Mouse (Mus musculus) lung, postnatal 4 days (tissue): ENCODE measurements around the gene Tut1.
A peak's percentile ranks its signal among the peaks of the same experiment; 100 is the strongest.

ENCODE experiments used
- DNase-seq, 2 experiments: peaks; one replicate each; pipeline ENCODE4 v3.0.0; 2021

Gene Tut1

GRCm38 (mm10) chr19:8953135-8954039 lies at the start of gene Tut1:
Gene Tut1 (plus strand): TSS chr19:8953847.
- DNase-seq, result peak; percentile 90 to 95

DNA sequence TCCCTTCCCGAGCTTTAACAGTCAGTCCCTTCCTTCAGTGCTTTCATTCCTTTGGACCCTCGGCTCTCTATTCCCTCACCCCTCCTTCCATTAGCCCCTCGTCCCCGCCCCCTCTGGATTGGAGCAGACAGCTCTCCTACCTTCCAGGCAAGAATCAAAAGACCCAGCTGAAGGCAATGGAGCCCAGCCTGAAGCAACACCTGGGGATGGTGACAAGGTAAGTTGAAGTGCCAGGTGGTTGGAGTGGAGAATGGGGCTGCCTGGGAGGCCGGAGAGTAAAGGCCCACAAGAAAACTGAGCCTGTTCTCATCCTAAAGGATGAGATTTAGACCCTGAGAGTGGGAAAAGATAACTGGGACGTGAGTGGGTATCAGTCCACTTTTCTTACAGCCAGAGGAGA lies 45.1 kb upstream of the Tut1 start:
- DNase-seq, result no peak

- no peak for DNase-seq
Measured at GRCm38 (mm10) chr19:8911810-8912209, 41.8 kb upstream of the Tut1 start.

GRCm38 (mm10) chr19:8914212-8914611 lies 39.4 kb upstream of the Tut1 start:
- DNase-seq, result no peak

DNA sequence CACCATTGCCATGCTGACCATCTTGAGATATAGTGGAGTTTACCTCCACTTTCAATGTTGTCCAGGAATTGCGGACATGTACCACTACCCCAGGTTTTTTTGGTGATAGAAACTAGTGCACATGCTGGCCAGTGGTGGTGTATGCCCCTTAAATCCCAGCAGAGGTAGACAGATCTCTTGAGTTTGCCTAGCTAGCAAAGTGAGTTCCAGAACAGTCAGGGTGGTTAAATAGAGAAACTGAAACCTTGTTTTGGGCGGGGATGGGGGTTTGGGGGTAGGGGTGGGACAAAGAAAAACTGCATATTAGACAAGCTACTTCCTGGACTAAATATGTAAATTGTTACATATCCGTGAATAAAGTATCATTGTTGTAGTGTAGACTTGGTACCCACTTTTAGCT lies 34.6 kb upstream of the Tut1 start:
- no peak for DNase-seq

GRCm38 (mm10) chr19:8919684-8920072 lies 34.0 kb upstream of the Tut1 start:
- DNase-seq, result no peak

DNA sequence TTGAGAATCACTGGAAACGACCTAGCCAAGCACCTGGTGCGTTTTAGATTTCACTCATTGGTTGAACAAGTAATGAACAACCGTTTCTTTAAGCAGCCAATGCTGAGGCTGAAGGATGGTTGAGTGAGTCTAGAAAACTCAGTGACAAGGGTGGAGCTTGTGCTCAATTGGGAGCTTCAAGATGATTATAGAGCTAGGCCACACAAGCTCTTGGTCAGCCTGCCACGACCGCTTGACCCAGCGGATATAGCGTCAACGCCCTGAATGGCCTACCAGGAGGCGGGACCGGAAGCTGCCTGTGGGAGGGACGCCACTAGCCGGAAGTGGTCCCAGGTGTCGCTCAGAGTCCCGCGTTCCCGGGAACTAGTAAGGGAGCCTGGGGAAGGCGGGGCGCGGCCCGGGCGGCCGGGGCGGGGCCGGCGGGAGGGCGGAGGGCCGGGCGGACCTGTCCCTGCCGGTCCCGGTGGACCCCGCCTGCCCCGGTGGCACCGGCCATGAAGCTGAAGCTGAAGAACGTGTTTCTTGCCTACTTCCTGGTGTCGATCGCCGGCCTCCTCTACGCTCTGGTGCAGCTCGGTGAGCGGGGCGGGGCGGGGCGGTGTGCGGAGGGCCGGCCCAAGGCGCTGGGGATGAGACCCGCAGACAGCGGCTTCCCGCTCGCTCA lies 33.4 kb upstream of the Tut1 start, which contains the start of gene B3gat3:
B3gat3 (plus strand) TSS at position 302 of the 664 bp plus-strand sequence.
- DNase-seq, result peak; percentile 97

GRCm38 (mm10) chr19:8920836-8921291 lies 32.8 kb upstream of the Tut1 start:
- DNase-seq, result no peak

DNA sequence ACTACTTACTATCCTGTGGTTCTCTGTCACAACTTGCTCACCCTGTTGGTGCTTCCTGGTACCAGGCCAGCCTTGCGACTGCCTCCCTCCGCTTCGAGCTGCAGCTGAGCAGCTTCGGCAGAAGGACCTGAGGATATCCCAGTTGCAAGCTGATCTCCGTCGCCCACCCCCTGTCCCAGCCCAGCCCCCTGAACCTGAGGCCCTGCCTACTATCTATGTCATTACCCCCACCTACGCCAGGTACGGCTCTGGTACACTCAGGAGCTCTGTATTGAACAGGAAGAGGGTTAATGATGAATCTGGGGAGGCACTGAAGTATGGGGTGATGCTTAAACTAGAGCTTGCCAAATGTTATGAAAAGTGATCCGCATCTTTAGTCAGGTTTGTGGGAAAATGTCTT lies 31.9 kb upstream of the Tut1 start:
- DNase-seq, result peak in 1 of 2 experiments; percentile 30

- peak in 1 of 2 experiments; percentile 19 for DNase-seq
Measured at GRCm38 (mm10) chr19:8926766-8927165, 26.9 kb upstream of the Tut1 start.

DNA sequence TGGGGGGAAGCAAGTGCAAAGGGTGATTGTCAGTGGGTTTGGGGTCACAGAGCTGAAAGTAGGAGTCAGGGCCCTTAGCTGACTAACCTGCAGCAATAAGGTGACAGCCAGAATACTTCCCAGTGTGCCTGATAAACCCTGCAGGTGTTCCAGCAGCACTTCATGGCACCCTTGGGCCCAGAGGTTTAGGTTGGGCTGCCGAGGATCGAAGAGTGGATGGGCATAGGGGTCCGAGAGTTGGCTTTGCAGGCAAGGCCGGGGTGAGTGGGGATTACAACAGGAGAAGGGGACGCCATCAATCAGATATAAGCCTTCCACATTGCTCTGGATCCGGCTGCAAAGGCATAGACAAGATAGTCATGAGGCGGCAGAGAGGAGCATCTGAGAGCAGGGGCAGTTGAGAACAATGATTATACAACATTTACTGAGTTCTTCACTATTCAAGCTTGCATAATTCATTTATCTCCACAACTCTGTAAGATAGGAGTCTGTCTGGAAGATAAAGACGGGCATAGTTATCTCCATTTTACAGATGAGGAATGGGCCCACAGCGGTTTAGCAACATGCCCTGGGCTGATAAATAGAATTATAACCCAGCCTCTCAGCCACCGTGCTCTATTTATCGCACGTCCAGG lies 25.6 kb upstream of the Tut1 start:
- no peak for DNase-seq

GRCm38 (mm10) chr19:8928689-8929223 lies 24.9 kb upstream of the Tut1 start:
- no peak for DNase-seq

DNA sequence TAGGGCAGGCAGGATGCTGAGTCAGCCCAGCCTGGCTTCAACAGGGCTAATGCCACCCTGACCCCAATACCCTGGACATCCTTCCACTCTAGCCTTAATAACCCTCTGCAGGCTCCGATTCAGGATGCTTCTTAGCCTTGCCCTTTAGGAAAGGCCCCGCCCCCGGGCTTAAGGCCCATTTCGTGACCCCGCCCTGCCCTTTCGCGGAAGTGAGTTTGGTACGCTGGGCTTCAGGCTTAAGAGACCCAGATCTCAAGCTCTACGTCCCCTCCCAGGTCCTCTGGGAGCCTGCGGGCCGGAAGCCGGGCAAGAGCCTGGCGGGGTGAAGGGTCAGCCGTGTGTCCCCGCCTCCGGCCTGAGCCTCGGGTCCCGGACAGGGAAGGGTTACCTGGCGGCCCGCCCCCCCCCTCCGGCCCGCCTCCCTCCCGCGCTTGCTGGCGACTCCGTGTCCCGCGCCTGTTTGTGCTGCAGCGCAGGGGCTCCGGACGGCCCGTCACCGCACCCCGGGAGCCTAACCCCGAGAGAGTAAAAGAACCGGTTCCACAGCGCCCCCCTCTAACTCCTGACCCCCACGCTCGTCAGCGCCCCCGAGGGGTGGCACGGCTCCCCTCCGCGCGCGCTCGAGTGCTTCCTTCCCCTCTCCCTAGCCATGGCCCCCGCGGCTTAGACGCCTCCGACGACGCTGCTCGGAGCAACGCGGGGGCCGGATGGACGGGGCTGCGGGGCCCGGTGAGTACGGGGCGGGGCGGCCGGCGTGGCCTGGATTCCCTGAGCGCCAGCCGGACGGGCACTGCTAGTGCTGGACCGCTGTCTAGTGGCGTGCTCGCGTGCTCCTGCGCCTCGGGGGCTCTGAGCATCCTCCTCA lies 24.2 kb upstream of the Tut1 start, which contains the start of the genes Rom1 and Eml3:
Rom1 (minus strand) TSS at position 133 of the 865 bp plus-strand sequence.
Eml3 (plus strand) TSS at position 329 of the 865 bp plus-strand sequence.
- DNase-seq, result peak; percentile 93 to 94

DNA sequence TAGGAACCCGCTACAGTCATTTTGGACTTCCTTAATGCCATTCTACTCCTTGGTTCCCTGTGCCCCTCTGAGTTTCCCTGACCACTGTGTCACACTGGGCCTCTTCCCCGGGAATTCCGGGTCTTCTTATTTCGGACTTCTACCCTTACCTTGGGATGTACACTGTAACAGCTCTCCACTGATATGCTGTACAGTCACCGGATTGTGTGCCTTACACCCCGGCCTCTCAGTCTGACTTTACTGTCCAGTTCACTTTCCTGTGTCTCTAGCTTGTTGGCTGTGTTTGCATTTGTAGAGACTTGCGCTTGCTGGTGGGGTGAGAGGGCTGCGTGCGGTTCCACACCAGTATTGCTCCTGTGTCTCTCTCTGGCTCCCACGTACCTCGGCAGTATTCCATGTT lies 23.5 kb upstream of the Tut1 start:
- no peak for DNase-seq

DNA sequence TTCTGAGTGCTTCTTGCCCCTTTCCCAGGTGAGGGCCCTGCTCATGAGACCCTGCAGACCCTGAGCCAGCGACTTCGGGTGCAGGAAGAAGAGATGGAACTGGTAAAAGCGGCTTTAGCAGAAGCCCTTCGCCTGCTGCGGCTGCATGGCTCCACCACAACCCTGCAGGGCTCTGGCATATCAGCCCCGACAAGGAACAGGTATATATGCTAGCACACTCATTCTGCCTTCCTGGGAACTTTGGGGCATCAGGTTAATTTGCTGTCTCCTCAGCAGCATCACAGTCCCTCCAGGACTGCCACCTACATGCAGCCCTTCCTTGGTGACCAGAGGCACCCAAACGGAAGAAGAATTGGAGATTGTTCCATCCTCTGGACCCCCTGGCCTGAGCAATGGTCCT lies 22.9 kb upstream of the Tut1 start:
- no peak for DNase-seq

GRCm38 (mm10) chr19:8936736-8937135 lies 16.9 kb upstream of the Tut1 start:
- no peak for DNase-seq

DNA sequence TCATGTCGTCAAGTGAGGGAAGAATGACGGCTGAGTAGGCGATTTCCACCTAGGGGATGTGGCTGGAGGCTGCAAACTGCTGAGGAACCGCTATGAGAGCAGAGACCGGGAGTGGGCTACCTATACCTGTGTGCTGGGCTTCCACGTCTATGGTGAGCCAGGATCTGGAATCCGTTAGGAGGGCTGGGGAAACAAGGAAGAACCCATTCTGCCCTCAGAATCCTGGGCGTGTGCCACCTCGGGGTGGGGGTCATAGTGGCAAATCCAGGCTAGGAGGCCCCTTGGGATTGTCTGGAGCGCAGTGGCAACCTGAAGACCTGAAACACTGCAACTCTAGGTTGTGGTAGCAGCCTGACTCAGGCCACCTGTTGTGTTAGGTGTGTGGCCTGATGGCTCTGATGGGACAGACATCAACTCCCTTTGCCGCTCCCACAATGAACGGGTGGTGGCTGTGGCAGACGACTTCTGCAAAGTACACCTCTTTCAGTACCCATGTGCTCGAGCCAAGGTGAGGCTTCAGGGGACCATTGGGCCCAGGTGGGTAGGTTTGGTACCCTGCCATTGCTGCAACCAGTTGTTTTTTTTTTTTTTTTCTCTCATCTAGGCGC lies 13.0 kb upstream of the Tut1 start:
- no peak for DNase-seq

DNA sequence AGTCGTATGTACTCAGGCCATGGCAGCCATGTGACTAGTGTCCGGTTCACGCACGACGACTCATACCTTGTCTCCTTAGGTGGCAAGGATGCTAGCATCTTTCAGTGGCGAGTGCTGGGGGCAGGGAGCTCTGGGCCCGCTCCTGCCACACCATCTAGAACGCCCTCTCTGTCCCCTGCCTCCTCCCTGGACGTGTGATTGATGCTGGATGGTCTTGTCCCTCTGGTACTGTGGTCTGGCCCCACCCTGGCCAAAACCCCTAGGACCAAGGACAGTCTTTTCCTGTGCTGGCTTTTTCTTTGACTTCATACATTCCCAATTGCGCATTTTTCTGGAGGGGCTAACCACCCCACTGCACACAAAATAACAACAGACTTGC lies 12.5 kb upstream of the Tut1 start:
- no peak for DNase-seq

- peak; percentile 98 for DNase-seq
Measured at GRCm38 (mm10) chr19:8941515-8942217, 12.0 kb upstream of the Tut1 start, which contains the start of gene Mta2. Gene Mta2 (plus strand): TSS chr19:8941875.

GRCm38 (mm10) chr19:8942276-8942964 lies 11.2 kb upstream of the Tut1 start:
- peak in 1 of 2 experiments; percentile 78 for DNase-seq
